Mouse (Mus musculus): ENCODE data around the gene Efna3.

DNA sequence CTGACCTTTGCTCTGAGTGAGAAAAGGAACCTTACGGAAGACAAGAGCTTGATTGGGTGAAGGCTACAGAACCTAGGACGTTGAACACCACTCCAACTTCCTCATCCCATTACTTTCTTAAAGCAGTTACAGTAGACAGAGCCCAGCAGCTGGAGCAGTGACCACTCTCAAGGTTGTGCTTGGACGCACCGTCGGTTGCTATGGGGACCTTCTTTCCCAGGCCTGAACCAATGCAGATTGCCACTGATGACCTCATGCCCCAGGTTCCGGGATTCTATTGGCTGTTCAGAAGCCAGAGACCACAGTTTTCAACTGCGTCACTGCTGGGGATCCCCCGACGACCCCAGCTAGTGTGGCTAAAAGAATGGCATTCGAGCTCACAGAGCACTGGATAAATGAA lies 8.2 kb upstream of the Efna3 start:
- no peak for TF ChIP-seq CTCF (conservative IDR thresholded peaks at IDR 0.05; ENCODE audit: low read length)
- no peak for TF ChIP-seq POU5F1 (IDR thresholded peaks at IDR 0.05; ENCODE audit: borderline replicate concordance, low read length)
